Mouse (Mus musculus) neutrophil, adult 5-6 weeks (primary cell): ENCODE measurements around the gene Keap1. TPM values are rescaled to one million over a fixed set of nuclear protein-coding genes. Genes with fewer than 3 reads are reported as not detected.

ENCODE experiments used
- ATAC-seq: fragments of 151-379, 151-347 bp; 2 replicates; pipeline ENCODE4 v1.8.0; 2017; ENCODE audit warnings: mild to moderate bottlenecking, moderate TSS enrichment; ENCODE audit not compliant: insufficient number of reproducible peaks, poor library complexity, low FRiP score, severe bottlenecking; ENCODE audit errors: extremely low read depth
- total RNA-seq: library from RNA; stranded (forward); fragments of 200-1000 nt; gene quantifications from 2 replicates; pipeline ENCODE4 v1.2.3, GENCODE M21; 2017

Keap1 gene
- total RNA-seq, 1 experiment from 2014 or later: 25.0 TPM

- no peak for ATAC-seq
These were observed 58.3 kb downstream of the Keap1 start for GRCm38 (mm10) chr9:21180841-21181240.

- no peak for ATAC-seq
These were observed 58.8 kb downstream of the Keap1 start for GRCm38 (mm10) chr9:21180402-21180801.

Other genes with a start within 250 kb of the Keap1 start
- gene Mrpl4, start 236.6 kb downstream of the Keap1 start, total RNA-seq: 26.6 and 30.0 TPM in 2 replicates
- 34.6 and 36.9 TPM in 2 replicates for gene Icam1, start 223.4 kb downstream of the Keap1 start, total RNA-seq
- gene Icam4, start 210.0 kb downstream of the Keap1 start, total RNA-seq: not detected in 2 replicates
- 0.12 TPM in 1 of 2 replicates, not detected in the other for gene Icam5, start 207.3 kb downstream of the Keap1 start, total RNA-seq
- gene Zglp1, start 172.3 kb downstream of the Keap1 start, total RNA-seq: not detected in 2 replicates
- gene Gm49373, start 166.3 kb downstream of the Keap1 start, total RNA-seq: 0.23 and 0.25 TPM in 2 replicates
- gene Fdx1l, start 165.7 kb downstream of the Keap1 start, total RNA-seq: 11.1 and 15.7 TPM in 2 replicates
- 4.7 TPM in 2 replicates for gene Gm38431, start 147.4 kb downstream of the Keap1 start, total RNA-seq
- gene Raver1, start 147.4 kb downstream of the Keap1 start, total RNA-seq: 15.0 and 15.4 TPM in 2 replicates
- gene Tyk2, start 108.1 kb downstream of the Keap1 start, total RNA-seq: 30.4 and 32.4 TPM in 2 replicates
- 117 and 133 TPM in 2 replicates for gene Cdc37, start 89.4 kb downstream of the Keap1 start, total RNA-seq
- 1.5 and 2.6 TPM in 2 replicates for gene Pde4a, start 73.6 kb downstream of the Keap1 start, total RNA-seq
- 4.7 and 5.9 TPM in 2 replicates for gene S1pr5, start 9.1 kb upstream of the Keap1 start, total RNA-seq
- gene Atg4d, start 25.9 kb upstream of the Keap1 start, total RNA-seq: 18.3 and 31.7 TPM in 2 replicates
- 175 and 178 TPM in 2 replicates for gene Kri1, start 48.6 kb upstream of the Keap1 start, total RNA-seq
- 74.5 and 93.6 TPM in 2 replicates for gene Cdkn2d, start 52.0 kb upstream of the Keap1 start, total RNA-seq
- 7.6 and 13.6 TPM in 2 replicates for gene Ap1m2, start 73.0 kb upstream of the Keap1 start, total RNA-seq
- 269 and 279 TPM in 2 replicates for gene Slc44a2, start 81.3 kb upstream of the Keap1 start, total RNA-seq
- gene Ilf3, start 128.5 kb upstream of the Keap1 start, total RNA-seq: 58.2 and 67.9 TPM in 2 replicates
- 19.4 and 22.7 TPM in 2 replicates for gene Qtrt1, start 172.5 kb upstream of the Keap1 start, total RNA-seq
- 318 and 340 TPM in 2 replicates for gene Dnm2, start 185.5 kb upstream of the Keap1 start, total RNA-seq